Mouse (Mus musculus): ENCODE measurements at regions not wholly inside any gene's neighbourhood (a gene's known extent, or its start where the extent isn't known, plus 50 kb on each side); places are given as distances from the start of the nearest gene placed in this dataset.

DNA sequence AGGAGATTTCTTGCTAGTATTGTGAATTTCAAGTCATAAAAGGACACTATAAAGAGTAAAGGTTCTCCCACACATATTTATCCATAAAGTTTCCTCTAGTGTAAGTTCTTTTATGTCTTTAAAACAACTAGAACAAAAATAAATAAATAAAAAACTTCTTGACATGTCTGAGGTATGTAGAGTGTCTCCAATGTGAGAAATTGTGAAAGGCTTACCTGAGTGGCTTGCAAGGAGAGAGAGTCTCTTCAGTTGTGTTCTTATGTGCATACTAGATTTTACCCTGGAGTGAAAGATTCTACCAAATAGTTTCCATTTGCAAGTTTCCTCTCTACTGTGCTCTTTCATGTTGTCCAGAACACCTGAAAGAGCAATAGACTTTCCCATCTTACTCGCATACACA is 276.8 kb downstream of the Ankrd50 start:
- whole genome bisulfite sequencing = 91% methylated on average over 1 of the region's 1 CpGs
- no peak overlapping the region for H3K4me3 ChIP-seq
- H3K4me1 ChIP-seq = 0 out of 2 replicates have a peak, but pooled peaks cover 2% of the 10 kb centered on the region
- no peak overlapping the region for H3K4me2 ChIP-seq
- no peaks in the 10 kb centered on the region for H3K27me3 ChIP-seq
- H3K36me3 ChIP-seq = no peaks in the 10 kb centered on the region
- H3K27ac ChIP-seq = no peak overlapping the region
- ATAC-seq (ENCODE audit: insufficient number of reproducible peaks, insufficient read depth, low FRiP score, low TSS enrichment, low read depth) = no peak
- no peak overlapping the region for H3K9ac ChIP-seq
- H3K9me3 ChIP-seq = no peaks in the 10 kb centered on the region

GRCm38 (mm10) chr3:38201861-38202656 is 282.6 kb downstream of the Ankrd50 start:
- H3K27ac ChIP-seq = no peak overlapping the region
- H3K4me3 ChIP-seq = no peak overlapping the region
- H3K4me2 ChIP-seq = no peak overlapping the region
- ATAC-seq (ENCODE audit: insufficient number of reproducible peaks, insufficient read depth, low FRiP score, low TSS enrichment, low read depth) = no peak
- WGBS = 62% methylated on average over 10 of the region's 10 CpGs
- H3K27me3 ChIP-seq = no peaks in the 10 kb centered on the region
- H3K36me3 ChIP-seq = no peaks in the 10 kb centered on the region
- no peaks in the 10 kb centered on the region for H3K9me3 ChIP-seq
- H3K4me1 ChIP-seq = no peaks in the 10 kb centered on the region
- no peak overlapping the region for H3K9ac ChIP-seq

GRCm38 (mm10) chr3:38194001-38194400 is 290.6 kb downstream of the Ankrd50 start:
- H3K4me3 ChIP-seq = no peak overlapping the region
- no peak overlapping the region for H3K27ac ChIP-seq
- ATAC-seq (ENCODE audit: insufficient number of reproducible peaks, insufficient read depth, low FRiP score, low TSS enrichment, low read depth) = no peak
- H3K27me3 ChIP-seq = no peaks in the 10 kb centered on the region
- H3K4me1 ChIP-seq = no peaks in the 10 kb centered on the region
- H3K36me3 ChIP-seq = no peaks in the 10 kb centered on the region
- no peak overlapping the region for H3K4me2 ChIP-seq
- H3K9ac ChIP-seq = no peak overlapping the region
- no peaks in the 10 kb centered on the region for H3K9me3 ChIP-seq
- WGBS = 73% methylated on average over 4 of the region's 4 CpGs

DNA sequence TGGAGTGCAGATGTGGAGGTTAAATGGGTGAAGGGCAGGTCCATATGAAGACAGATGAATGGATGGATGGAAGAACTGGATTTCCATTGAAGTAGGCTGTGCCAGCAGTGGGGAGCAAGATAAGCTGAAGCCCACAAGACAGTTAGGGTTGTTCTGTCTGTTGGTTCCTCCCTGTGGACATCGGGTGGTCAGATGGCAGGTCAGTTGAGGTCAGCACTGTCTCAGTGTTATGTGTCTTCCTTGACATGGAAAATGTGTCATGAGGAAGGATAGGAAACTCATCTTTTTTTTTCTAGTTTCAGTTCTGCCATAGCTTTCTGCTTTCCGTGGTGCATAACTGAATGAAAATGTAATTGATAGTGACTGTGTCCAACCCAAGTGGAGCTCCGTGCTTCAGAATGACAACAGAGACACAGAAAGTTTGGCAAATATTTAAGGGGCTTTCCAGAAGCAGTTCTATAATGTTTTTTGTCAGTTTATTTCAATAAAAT is 297.2 kb downstream of the Ankrd50 start:
- Histone ChIP-seq H3K9me3 (no peaks in the 10 kb centered on the region), H3K36me3 (no peaks in the 10 kb centered on the region), H3K4me1 (no peaks in the 10 kb centered on the region), H3K4me3 (no peak overlapping the region), H3K9ac (no peak overlapping the region), H3K27me3 (no peaks in the 10 kb centered on the region), H3K4me2 (no peak overlapping the region), H3K27ac (no peak overlapping the region)
- 82% methylated on average over 3 of the region's 3 CpGs for WGBS
- ATAC-seq (ENCODE audit: insufficient number of reproducible peaks, insufficient read depth, low FRiP score, low TSS enrichment, low read depth) = no peak

DNA sequence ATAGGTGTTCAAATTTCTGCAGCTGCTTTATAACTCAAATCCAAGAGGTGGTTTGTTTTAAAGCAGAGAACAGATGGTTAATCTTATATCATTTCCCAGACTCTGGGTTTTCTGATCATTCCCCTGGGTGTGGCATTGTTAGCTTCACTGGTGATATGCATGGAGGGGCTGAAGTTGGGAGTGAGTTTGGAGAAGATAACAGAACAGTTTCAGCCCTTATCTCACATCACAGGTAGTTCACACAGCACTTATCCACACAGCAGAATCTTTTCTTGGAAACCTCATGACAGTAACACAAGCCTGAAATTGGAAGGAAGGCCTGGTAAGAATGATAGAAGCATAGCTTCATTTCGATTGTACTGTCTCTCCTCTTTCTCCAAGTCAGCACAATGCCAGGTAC is 298.1 kb downstream of the Ankrd50 start:
- ATAC-seq (ENCODE audit: insufficient number of reproducible peaks, insufficient read depth, low FRiP score, low TSS enrichment, low read depth) = no peak

DNA sequence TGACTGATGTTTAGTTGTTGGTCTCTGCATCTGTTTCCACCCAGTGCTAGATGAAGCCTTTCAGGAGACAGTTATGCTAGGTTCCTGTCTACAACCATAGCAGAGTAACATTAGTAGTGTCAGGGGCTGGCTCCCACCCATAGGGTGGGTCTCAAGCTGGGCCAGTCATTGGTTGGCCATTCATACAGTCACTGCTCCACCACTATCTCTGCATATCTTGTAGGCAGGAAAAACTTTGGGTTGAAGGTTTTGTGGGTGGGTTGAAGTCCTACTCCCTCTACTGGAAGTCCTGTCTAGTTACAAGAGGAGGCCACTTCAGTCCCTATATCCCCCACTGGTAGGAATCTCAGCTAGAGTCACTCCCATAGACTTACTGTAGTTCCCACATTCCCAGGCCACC is 306.3 kb downstream of the Ankrd50 start:
- Histone ChIP-seq H3K4me3 (no peak overlapping the region), H3K9ac (no peak overlapping the region), H3K27me3 (no peaks in the 10 kb centered on the region), H3K4me2 (no peak overlapping the region), H3K9me3 (no peaks in the 10 kb centered on the region), H3K27ac (no peak overlapping the region), H3K36me3 (no peaks in the 10 kb centered on the region), H3K4me1 (no peaks in the 10 kb centered on the region)
- no peak for ATAC-seq (ENCODE audit: insufficient number of reproducible peaks, insufficient read depth, low FRiP score, low TSS enrichment, low read depth)

More for the DNA sequence above, 298.1 kb downstream of the Ankrd50 start:
- no peak overlapping the region for H3K27ac ChIP-seq
- H3K9ac ChIP-seq = no peak overlapping the region
- H3K4me1 ChIP-seq = no peaks in the 10 kb centered on the region
- WGBS = 87% methylated on average over 1 of the region's 1 CpGs
- no peak overlapping the region for H3K4me3 ChIP-seq
- no peaks in the 10 kb centered on the region for H3K27me3 ChIP-seq
- no peaks in the 10 kb centered on the region for H3K9me3 ChIP-seq
- H3K4me2 ChIP-seq = no peak overlapping the region
- no peaks in the 10 kb centered on the region for H3K36me3 ChIP-seq

GRCm38 (mm10) chr3:38175946-38176345 is 308.7 kb downstream of the Ankrd50 start:
- no peaks in the 10 kb centered on the region for H3K9me3 ChIP-seq
- H3K4me3 ChIP-seq = no peak overlapping the region
- H3K27me3 ChIP-seq = no peaks in the 10 kb centered on the region
- ATAC-seq (ENCODE audit: insufficient number of reproducible peaks, insufficient read depth, low FRiP score, low TSS enrichment, low read depth) = no peak
- no peak overlapping the region for H3K4me2 ChIP-seq
- 84% methylated on average over 12 of the region's 12 CpGs for WGBS
- no peak overlapping the region for H3K27ac ChIP-seq
- H3K9ac ChIP-seq = no peak overlapping the region
- no peaks in the 10 kb centered on the region for H3K4me1 ChIP-seq
- H3K36me3 ChIP-seq = no peaks in the 10 kb centered on the region

- H3K36me3 ChIP-seq = no peaks in the 10 kb centered on the region
- 72% methylated on average over 8 of the region's 8 CpGs for WGBS
- H3K4me1 ChIP-seq = no peaks in the 10 kb centered on the region
- ATAC-seq (ENCODE audit: insufficient number of reproducible peaks, insufficient read depth, low FRiP score, low TSS enrichment, low read depth) = no peak
- no peak overlapping the region for H3K4me3 ChIP-seq
- no peak overlapping the region for H3K4me2 ChIP-seq
- H3K9me3 ChIP-seq = no peaks in the 10 kb centered on the region
- no peak overlapping the region for H3K27ac ChIP-seq
- no peak overlapping the region for H3K9ac ChIP-seq
- no peaks in the 10 kb centered on the region for H3K27me3 ChIP-seq
Observed at GRCm38 (mm10) chr3:38174735-38175280, 309.8 kb downstream of the Ankrd50 start.

DNA sequence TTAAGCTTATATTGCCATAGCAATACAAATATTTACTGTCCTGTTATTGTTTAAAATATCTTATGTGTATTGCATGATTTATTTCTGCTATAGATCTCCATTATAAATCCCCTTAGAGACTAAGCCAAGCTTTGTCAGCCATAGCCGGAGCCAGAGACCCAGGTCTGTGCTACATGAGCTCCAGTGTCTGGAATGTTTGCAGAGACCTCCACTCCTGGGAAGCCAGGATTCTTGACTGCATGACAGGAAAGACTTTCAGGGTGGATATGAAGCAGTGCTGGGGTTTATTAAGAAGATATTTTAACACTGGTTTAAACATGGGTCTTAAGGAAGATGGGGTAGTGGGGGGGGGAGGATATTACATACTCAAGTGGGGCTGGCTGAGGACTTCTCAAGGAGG is 332.2 kb downstream of the Ankrd50 start:
- H3K4me2 ChIP-seq = no peak overlapping the region
- no peaks in the 10 kb centered on the region for H3K27me3 ChIP-seq
- H3K9ac ChIP-seq = no peak overlapping the region
- ATAC-seq (ENCODE audit: insufficient number of reproducible peaks, insufficient read depth, low FRiP score, low TSS enrichment, low read depth) = no peak
- WGBS = 64% methylated on average over 1 of the region's 1 CpGs
- no peaks in the 10 kb centered on the region for H3K9me3 ChIP-seq
- no peaks in the 10 kb centered on the region for H3K4me1 ChIP-seq
- no peak overlapping the region for H3K27ac ChIP-seq
- no peak overlapping the region for H3K4me3 ChIP-seq
- H3K36me3 ChIP-seq = no peaks in the 10 kb centered on the region

- no peak for ATAC-seq (ENCODE audit: insufficient number of reproducible peaks, insufficient read depth, low FRiP score, low TSS enrichment, low read depth)
- no peak overlapping the region for H3K27ac ChIP-seq
- no peak overlapping the region for H3K4me3 ChIP-seq
- no peaks in the 10 kb centered on the region for H3K9me3 ChIP-seq
- no peaks in the 10 kb centered on the region for H3K4me1 ChIP-seq
- H3K27me3 ChIP-seq = no peaks in the 10 kb centered on the region
- WGBS = 79% methylated on average over 6 of the region's 6 CpGs
- H3K4me2 ChIP-seq = no peak overlapping the region
- H3K36me3 ChIP-seq = no peaks in the 10 kb centered on the region
- no peak overlapping the region for H3K9ac ChIP-seq
Observed at GRCm38 (mm10) chr3:38151821-38152220, 332.8 kb downstream of the Ankrd50 start.

DNA sequence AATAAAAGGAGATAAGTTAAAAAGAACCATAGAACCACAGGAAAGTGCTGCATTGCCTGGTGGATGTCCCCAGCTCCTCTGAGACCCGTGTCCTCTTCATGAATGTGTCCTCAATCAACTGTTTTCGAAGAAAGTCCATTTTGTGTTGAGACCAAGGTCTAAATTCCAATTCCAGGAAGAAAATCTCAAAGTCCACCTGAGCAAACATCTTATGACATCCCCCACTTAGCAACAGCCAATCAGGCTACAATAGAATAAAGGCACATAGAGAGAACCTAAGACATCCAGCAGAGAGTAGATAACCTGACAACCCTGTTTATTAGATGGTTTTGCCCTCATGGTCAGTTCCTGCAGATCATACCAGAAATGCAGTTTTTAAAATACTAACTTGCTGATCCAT is 338.0 kb downstream of the Ankrd50 start:
- Histone ChIP-seq H3K36me3 (no peaks in the 10 kb centered on the region), H3K4me3 (no peak overlapping the region), H3K27ac (no peak overlapping the region), H3K9ac (no peak overlapping the region), H3K27me3 (no peaks in the 10 kb centered on the region), H3K4me2 (no peak overlapping the region), H3K4me1 (peaks cover 8% of the 10 kb centered on the region), H3K9me3 (no peaks in the 10 kb centered on the region)
- 86% methylated on average over 2 of the region's 2 CpGs for WGBS
- no peak for ATAC-seq (ENCODE audit: insufficient number of reproducible peaks, insufficient read depth, low FRiP score, low TSS enrichment, low read depth)

GRCm38 (mm10) chr3:38145444-38145843 is 339.2 kb downstream of the Ankrd50 start:
- ATAC-seq (ENCODE audit: insufficient number of reproducible peaks, insufficient read depth, low FRiP score, low TSS enrichment, low read depth) = no peak

More at GRCm38 (mm10) chr3:38145444-38145843, 339.2 kb downstream of the Ankrd50 start:
- H3K9me3 ChIP-seq = no peaks in the 10 kb centered on the region
- WGBS = 64% methylated on average over 2 of the region's 2 CpGs
- no peak overlapping the region for H3K4me3 ChIP-seq
- no peaks in the 10 kb centered on the region for H3K27me3 ChIP-seq
- no peak overlapping the region for H3K4me2 ChIP-seq
- no peaks in the 10 kb centered on the region for H3K36me3 ChIP-seq
- peaks cover 8% of the 10 kb centered on the region for H3K4me1 ChIP-seq
- no peak overlapping the region for H3K9ac ChIP-seq
- H3K27ac ChIP-seq = no peak overlapping the region
